Mouse (Mus musculus) midbrain, postnatal 0 days (tissue): ENCODE data around the gene Pxmp4. TPM values are rescaled to one million over a fixed set of nuclear protein-coding genes. Genes with fewer than 3 reads are reported as not detected.

Experiments used
- ATAC-seq: fragments of 200-750 bp; cut with Nextera tagmentation; 2 replicates; pipeline ENCODE4 v1.8.0; 2017; ENCODE audit warnings: moderate number of reproducible peaks, mild to moderate bottlenecking, moderate TSS enrichment, moderate library complexity; ENCODE audit not compliant: low FRiP score
- DNase-seq: peaks from one replicate; pipeline ENCODE4 v3.0.0-alpha.2; 2015; ENCODE audit warnings: low spot score
- H3K27ac ChIP-seq: fragments of 300-500 bp; sonication (generic); 2 replicates; pipeline ENCODE4 v1.5.1; 2014; ENCODE audit warnings: low read depth, mild to moderate bottlenecking, low read length, mixed read lengths
- H3K27me3 ChIP-seq: fragments of 300-500 bp; sonication (generic); 2 replicates; pipeline ENCODE4 v1.6.1; 2014; ENCODE audit warnings: low read length, control low read depth, mixed read lengths; ENCODE audit not compliant: insufficient read depth
- H3K36me3 ChIP-seq: fragments of 300-500 bp; sonication (generic); 2 replicates; pipeline ENCODE4 v1.6.1; 2014; ENCODE audit warnings: low read length, control low read depth, mixed read lengths; ENCODE audit not compliant: insufficient read depth
- H3K4me1 ChIP-seq: fragments of 300-500 bp; sonication (generic); 2 replicates; pipeline ENCODE4 v1.6.1; 2014; ENCODE audit warnings: mild to moderate bottlenecking, control low read depth, antibody characterized with exemption, low read length, mixed read lengths; ENCODE audit not compliant: insufficient read depth
- H3K4me2 ChIP-seq: fragments of 300-500 bp; sonication (generic); 2 replicates; pipeline ENCODE4 v1.6.1; 2014; ENCODE audit warnings: low read depth, mild to moderate bottlenecking, low read length, mixed read lengths; ENCODE audit not compliant: poor library complexity, severe bottlenecking
- H3K4me3 ChIP-seq: fragments of 300-500 bp; sonication (generic); 2 replicates; pipeline ENCODE4 v1.5.1; 2014; ENCODE audit warnings: low read depth, mild to moderate bottlenecking, low read length, moderate library complexity
- H3K9ac ChIP-seq: fragments of 300-500 bp; sonication (generic); replicated peaks from 2 replicates; pipeline ENCODE4 v1.6.1; 2014; ENCODE audit warnings: mild to moderate bottlenecking, low read length, moderate library complexity, mixed read lengths; ENCODE audit not compliant: poor library complexity, severe bottlenecking
- H3K9me3 ChIP-seq: fragments of 300-500 bp; sonication (generic); 2 replicates; pipeline ENCODE4 v1.6.1; 2016; ENCODE audit warnings: low read length, control low read depth
- CTCF ChIP-seq: IDR thresholded peaks from 2 replicates; pipeline ENCODE4 v1.5.1; 2016; ENCODE audit warnings: antibody characterized with exemption, mild to moderate bottlenecking
- WGBS: fragments of 180-500 bp; shearing (Covaris S2); extraction: QIAGEN DNeasy Blood & Tissue Kit; methylation state at CpG from one replicate; pipeline ENCODE4 v1.1.7; 2014; 5-methylcytosine and 5-hydroxymethylcytosine counted together
- polyA plus RNA-seq: library from polyadenylated mRNA; unstranded; fragments of >200 nt; fragmentation: Nextera tagmentation; extraction: Ambion mirVana; gene quantifications from 2 replicates; pipeline ENCODE4 v1.2.1, GENCODE M21; 2015
- total RNA-seq: library from RNA; depleted of rRNA; stranded (reverse); fragments of >200 nt; gene quantifications from 2 replicates; pipeline ENCODE4 v1.2.3, GENCODE M21; 2014; rRNA removed

Gene Pxmp4
- total and polyA plus RNA-seq, 2 experiments from 2014 or later, result 16.1 to 17.8 TPM

DNA sequence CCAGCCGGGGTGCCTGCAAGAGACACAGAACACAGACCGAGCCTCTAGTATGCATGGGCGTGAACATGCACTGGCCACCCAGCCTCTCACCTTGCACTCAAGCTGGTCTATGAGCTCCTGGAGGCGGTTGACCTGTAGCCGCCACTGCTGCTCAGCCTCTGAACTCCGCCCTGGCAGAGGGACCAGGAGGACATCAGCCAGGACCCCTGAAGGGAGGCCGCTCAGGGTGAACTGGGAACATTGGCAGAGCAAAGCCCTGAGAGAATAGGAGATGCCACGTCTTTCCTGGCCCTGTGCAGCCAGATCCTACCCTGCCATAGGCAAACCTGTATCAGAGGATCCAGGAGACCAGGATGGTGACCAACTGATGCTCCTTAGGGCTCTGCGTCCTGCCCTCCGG lies 56.8 kb downstream of the Pxmp4 start, which contains the start of gene 1700003F12Rik:
Gene 1700003F12Rik (plus strand): TSS at position 375 of the 400 bp plus-strand sequence.
- no peak for ATAC-seq
- no peaks in the 10 kb centered on the region for H3K27me3 ChIP-seq
- no peak within 1 kb of the TSS for H3K4me2 ChIP-seq
- H3K36me3 ChIP-seq, result no peaks in the 10 kb centered on the region
- no peak for DNase-seq
- no peak within 1 kb of the TSS for H3K9ac ChIP-seq
- TF ChIP-seq CTCF, result no peak
- H3K4me3 ChIP-seq, result no peak within 1 kb of the TSS
- no peaks in the 10 kb centered on the region for H3K9me3 ChIP-seq
- H3K4me1 ChIP-seq, result peaks cover 6% of the 10 kb centered on the region; the same call in 1 of the 2 replicates
- no peak within 1 kb of the TSS for H3K27ac ChIP-seq
- 96% methylated on average over 10 of the region's 10 CpGs for WGBS

DNA sequence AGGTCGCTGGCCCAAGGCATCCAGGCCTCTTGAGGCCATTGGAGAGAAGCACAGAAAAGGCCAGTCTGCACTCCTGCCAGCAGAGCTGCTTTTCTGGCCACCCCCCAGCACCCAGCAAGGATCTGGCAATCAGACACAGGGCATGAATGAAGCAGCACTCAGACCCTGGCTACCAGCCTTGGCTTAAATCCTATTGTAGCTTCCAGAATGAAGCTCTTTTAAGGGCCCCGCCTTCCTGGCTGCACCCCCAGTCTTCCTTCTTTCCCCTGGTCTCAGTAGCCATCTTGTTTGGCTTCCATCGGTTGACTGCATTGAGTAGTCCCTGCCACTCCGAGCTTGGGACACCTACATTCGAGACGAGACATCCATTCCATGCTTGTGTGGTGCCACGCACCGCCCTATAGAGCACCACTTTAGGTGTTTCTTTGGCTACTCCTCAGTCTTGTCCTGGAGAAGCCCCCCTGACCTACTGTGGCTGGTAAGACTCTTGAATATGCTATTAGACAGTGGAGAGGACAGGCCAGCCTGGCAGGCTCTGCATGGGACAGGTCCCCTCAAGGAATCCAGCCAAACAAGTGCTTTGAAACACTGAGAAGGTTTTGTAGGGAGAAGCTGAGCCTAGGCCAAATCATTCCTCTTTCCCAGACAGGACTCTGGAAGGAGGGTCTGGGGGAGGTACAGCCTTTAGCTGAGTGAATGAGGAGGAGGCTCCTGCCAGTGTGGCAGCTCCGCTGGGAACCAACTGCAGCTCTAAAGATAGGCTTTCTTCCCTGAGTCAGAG lies 59.8 kb downstream of the Pxmp4 start:
- Histone ChIP-seq H3K4me1 (no peaks in the 10 kb centered on the region), H3K4me2 (no peak overlapping the region), H3K4me3 (no peak overlapping the region), H3K9ac (no peak overlapping the region), H3K27me3 (no peaks in the 10 kb centered on the region), H3K27ac (peak overlapping the region; percentile 43; the same call in 1 of the 2 replicates), H3K9me3 (no peaks in the 10 kb centered on the region), H3K36me3 (no peaks in the 10 kb centered on the region)
- 76% methylated on average over 9 of the region's 9 CpGs for WGBS
- TF ChIP-seq CTCF, result 0 out of 2 replicates have a peak, but pooled peaks have one; percentile 9
- ATAC-seq, result peak; percentile 83
- peak; percentile 94 for DNase-seq

DNA sequence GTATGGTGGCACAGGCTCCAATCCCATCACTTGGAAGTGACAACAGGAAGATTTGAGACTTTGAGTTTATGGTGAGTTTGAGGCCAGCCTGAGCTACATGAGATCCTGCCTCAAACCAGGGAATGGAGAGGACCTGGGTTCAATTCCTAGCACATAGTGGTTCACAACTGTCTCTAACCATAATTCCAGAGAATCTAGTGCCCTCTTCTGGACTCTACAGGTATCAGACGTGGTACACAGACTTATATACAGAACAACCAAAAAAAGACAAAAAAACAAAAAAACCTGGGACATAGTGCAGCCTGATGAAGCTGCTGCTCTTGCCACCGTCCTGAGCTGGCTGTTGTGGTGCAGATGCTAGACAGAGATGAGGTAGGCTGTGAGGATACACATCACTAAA lies 61.9 kb downstream of the Pxmp4 start:
- WGBS, result 90% methylated on average over 2 of the region's 2 CpGs
- DNase-seq (no peak), ATAC-seq (no peak)
- H3K4me1 ChIP-seq, result no peaks in the 10 kb centered on the region
- H3K27me3 ChIP-seq, result no peaks in the 10 kb centered on the region
- TF ChIP-seq CTCF, result peak; percentile 33; the same call in 1 of the 2 replicates
- H3K9me3 ChIP-seq, result no peaks in the 10 kb centered on the region
- H3K4me2 ChIP-seq, result no peak overlapping the region
- H3K9ac ChIP-seq, result no peak overlapping the region
- H3K27ac ChIP-seq, result no peak overlapping the region
- H3K4me3 ChIP-seq, result no peak overlapping the region
- peaks cover under 1% of the 10 kb centered on the region; the same call in 1 of the 2 replicates for H3K36me3 ChIP-seq

DNA sequence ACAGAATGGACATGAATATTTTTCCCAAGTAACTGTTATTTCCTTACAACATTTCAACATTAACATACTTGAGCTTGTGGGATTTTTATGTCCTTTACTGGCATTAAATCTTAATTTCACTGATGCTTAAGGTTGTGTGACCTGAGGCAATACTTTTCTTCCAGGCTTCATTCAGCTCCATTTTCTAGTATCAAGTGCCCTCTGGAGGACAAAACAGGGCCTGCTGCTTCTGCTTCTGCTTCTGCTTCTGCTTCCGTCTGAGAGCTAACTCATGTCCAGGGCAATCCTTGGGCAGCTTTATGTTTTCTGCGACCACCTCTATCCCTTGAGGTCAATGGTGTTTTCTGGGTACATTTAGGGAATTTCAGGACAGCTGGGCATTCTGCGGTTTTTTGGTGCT lies 63.8 kb downstream of the Pxmp4 start:
- H3K27ac ChIP-seq, result no peak overlapping the region
- no peak for ATAC-seq

DNA sequence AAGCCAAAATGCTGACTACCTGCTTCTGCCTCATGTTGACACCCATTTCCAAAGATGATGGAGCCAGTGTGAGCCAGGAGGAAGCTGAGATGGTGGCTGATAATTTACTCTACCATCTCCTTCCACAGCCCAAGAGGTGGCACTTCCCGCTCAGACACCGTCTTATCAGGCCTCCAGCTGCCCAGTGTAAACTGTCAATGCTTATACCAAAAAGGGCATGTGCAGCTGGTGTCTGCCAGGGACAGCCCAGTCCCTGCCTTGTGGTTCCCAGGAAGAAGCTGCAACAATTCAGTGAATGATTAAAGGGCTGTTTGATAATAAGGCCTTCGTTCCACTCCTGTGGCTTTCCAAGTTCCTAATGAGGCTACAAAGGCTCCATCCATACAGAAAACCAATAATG lies 64.8 kb downstream of the Pxmp4 start:
- Histone ChIP-seq H3K27me3 (no peaks in the 10 kb centered on the region), H3K9ac (peak overlapping the region; percentile 24; the same call in 1 of the 2 replicates), H3K36me3 (peaks cover 18% of the 10 kb centered on the region), H3K4me2 (no peak overlapping the region), H3K9me3 (no peaks in the 10 kb centered on the region), H3K4me1 (no peaks in the 10 kb centered on the region), H3K4me3 (no peak overlapping the region), H3K27ac (no peak overlapping the region)
- DNase-seq (no peak), ATAC-seq (no peak)
- no peak for TF ChIP-seq CTCF
- 52% methylated on average over 3 of the region's 3 CpGs for WGBS

More for the DNA sequence above, 63.8 kb downstream of the Pxmp4 start:
- Histone ChIP-seq H3K27me3 (no peaks in the 10 kb centered on the region), H3K4me2 (no peak overlapping the region), H3K9me3 (no peaks in the 10 kb centered on the region), H3K36me3 (peaks cover 16% of the 10 kb centered on the region), H3K4me1 (no peaks in the 10 kb centered on the region), H3K9ac (no peak overlapping the region), H3K4me3 (no peak overlapping the region)
- peak; percentile 85 for TF ChIP-seq CTCF
- peak; percentile 77 for DNase-seq
- WGBS, result 61% methylated on average over 3 of the region's 3 CpGs

DNA sequence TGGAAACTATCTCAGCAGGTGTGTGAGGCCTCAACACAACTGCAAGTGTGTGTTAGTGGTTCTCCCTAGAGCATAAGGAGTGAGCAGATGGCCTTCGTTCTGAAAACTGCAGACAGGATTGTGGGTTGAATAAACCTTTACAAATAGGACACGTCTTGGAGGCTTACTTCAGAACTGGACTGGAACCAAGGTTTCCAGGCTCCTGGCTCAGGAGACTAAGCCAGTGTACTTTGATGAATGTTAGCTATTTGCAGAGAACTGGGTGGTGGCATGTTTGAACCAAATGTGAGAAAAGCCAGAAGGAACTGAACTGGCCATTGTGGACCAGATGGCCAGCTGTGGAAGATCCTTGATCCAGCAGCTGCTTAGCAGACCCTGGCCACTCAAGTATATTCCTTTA lies 65.2 kb downstream of the Pxmp4 start:
- peaks cover 18% of the 10 kb centered on the region for H3K36me3 ChIP-seq
- H3K4me2 ChIP-seq, result no peak overlapping the region
- H3K4me3 ChIP-seq, result no peak overlapping the region
- no peak overlapping the region for H3K27ac ChIP-seq
- WGBS, result 35% methylated on average over 2 of the region's 2 CpGs
- H3K9me3 ChIP-seq, result no peaks in the 10 kb centered on the region
- H3K9ac ChIP-seq, result peak overlapping the region; percentile 24; the same call in 1 of the 2 replicates
- no peaks in the 10 kb centered on the region for H3K27me3 ChIP-seq
- H3K4me1 ChIP-seq, result no peaks in the 10 kb centered on the region
- no peak for TF ChIP-seq CTCF
- no peak for DNase-seq
- ATAC-seq, result no peak

Other genes with a start within 250 kb of the Pxmp4 start
- 10.8 and 12.4 TPM in 2 replicates for gene Cdk5rap1, start 230.7 kb downstream of the Pxmp4 start, total RNA-seq
- 5.4 and 6.2 TPM in 2 replicates for gene Cdk5rap1, start 230.7 kb downstream of the Pxmp4 start, polyA plus RNA-seq
- gene Snta1, start 195.6 kb downstream of the Pxmp4 start, total RNA-seq, result 28.0 and 32.0 TPM in 2 replicates
- gene Snta1, start 195.6 kb downstream of the Pxmp4 start, polyA plus RNA-seq, result 15.4 and 15.8 TPM in 2 replicates
- 53.2 and 57.8 TPM in 2 replicates for gene Cbfa2t2, start 167.2 kb downstream of the Pxmp4 start, total RNA-seq
- 30.0 and 31.3 TPM in 2 replicates for gene Cbfa2t2, start 167.2 kb downstream of the Pxmp4 start, polyA plus RNA-seq
- 1.6 and 2.5 TPM in 2 replicates for gene 1700003F12Rik, start 56.6 kb downstream of the Pxmp4 start, total RNA-seq
- gene 1700003F12Rik, start 56.6 kb downstream of the Pxmp4 start, polyA plus RNA-seq, result 4.0 and 5.3 TPM in 2 replicates
- gene Actl10, start 51.9 kb downstream of the Pxmp4 start, total RNA-seq, result not detected in 2 replicates
- gene Actl10, start 51.9 kb downstream of the Pxmp4 start, polyA plus RNA-seq, result 0.11 and 0.16 TPM in 2 replicates
- gene Necab3, start 44.8 kb downstream of the Pxmp4 start, total RNA-seq, result 23.3 and 27.7 TPM in 2 replicates
- gene Necab3, start 44.8 kb downstream of the Pxmp4 start, polyA plus RNA-seq, result 18.1 and 18.9 TPM in 2 replicates
- 2.0 and 2.3 TPM in 2 replicates for gene E2f1, start 33.8 kb downstream of the Pxmp4 start, total RNA-seq
- gene E2f1, start 33.8 kb downstream of the Pxmp4 start, polyA plus RNA-seq, result 2.1 and 2.3 TPM in 2 replicates
- 7.7 and 10.4 TPM in 2 replicates for gene Zfp341, start 9.6 kb upstream of the Pxmp4 start, total RNA-seq
- gene Zfp341, start 9.6 kb upstream of the Pxmp4 start, polyA plus RNA-seq, result 1.2 and 1.5 TPM in 2 replicates
- not detected in 2 replicates for gene 4930519P11Rik, start 9.7 kb upstream of the Pxmp4 start, total RNA-seq
- 0.35 TPM in 1 of 2 replicates, not detected in the other for gene 4930519P11Rik, start 9.7 kb upstream of the Pxmp4 start, polyA plus RNA-seq
- 152 and 156 TPM in 2 replicates for gene Chmp4b, start 48.0 kb upstream of the Pxmp4 start, total RNA-seq
- 28.1 and 31.7 TPM in 2 replicates for gene Chmp4b, start 48.0 kb upstream of the Pxmp4 start, polyA plus RNA-seq
- not detected in 2 replicates for gene Gm14214, start 166.3 kb upstream of the Pxmp4 start, total RNA-seq
- gene Gm14214, start 166.3 kb upstream of the Pxmp4 start, polyA plus RNA-seq, result not detected in 2 replicates
- 132 and 160 TPM in 2 replicates for gene Raly, start 187.4 kb upstream of the Pxmp4 start, total RNA-seq
- 18.4 and 19.3 TPM in 2 replicates for gene Raly, start 187.4 kb upstream of the Pxmp4 start, polyA plus RNA-seq
- 5.9 TPM in 1 of 2 replicates, not detected in the other for gene a, start 187.7 kb upstream of the Pxmp4 start, total RNA-seq
- 1.1 and 2.3 TPM in 2 replicates for gene a, start 187.7 kb upstream of the Pxmp4 start, polyA plus RNA-seq